Mouse (Mus musculus) stomach, postnatal 0 days (tissue): ENCODE data around the gene St3gal3.

Experiments used
- CTCF ChIP-seq: IDR thresholded peaks from 2 replicates; pipeline ENCODE4 v1.5.1; 2016; ENCODE audit warnings: antibody characterized with exemption, low read depth, mild to moderate bottlenecking, moderate library complexity
- EP300 ChIP-seq: optimal IDR thresholded peaks from 2 replicates; pipeline ENCODE3; 2016; ENCODE audit warnings: antibody characterized with exemption

DNA sequence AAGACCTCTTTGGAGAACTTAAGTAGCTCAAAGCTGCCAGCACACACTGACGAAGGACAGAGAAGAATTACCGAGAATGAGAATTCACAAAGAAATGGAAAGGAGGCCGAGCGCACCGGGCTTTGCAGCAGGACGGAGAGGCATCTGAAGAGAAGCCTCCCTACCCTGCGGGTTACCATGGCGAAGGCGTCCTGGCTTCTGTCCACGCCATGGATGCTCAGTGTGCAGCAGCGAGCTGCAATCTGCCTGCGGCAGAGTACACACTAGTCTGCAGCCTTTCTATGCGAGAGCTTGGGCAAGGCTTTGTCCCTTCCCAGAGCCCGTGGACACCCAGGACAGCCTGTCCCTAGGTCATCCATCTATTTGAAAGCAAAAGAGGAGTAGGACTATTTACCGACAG is 21.8 kb upstream of the St3gal3 start:
- TF ChIP-seq CTCF (no peak), EP300 (no peak)
